Mouse (Mus musculus) brain, embryonic 14.5 days (tissue): ENCODE results near the gene Rack1.

Experiments
- CTCF ChIP-seq: fragments of 200-500 bp; IDR thresholded peaks from 2 replicates; pipeline ENCODE4 v1.5.1; 2012; ENCODE audit warnings: inconsistent platforms, mild to moderate bottlenecking, moderate library complexity, borderline replicate concordance; ENCODE audit not compliant: insufficient read depth, insufficient read length; ENCODE audit errors: extremely low read depth
- POLR2A ChIP-seq: fragments of 200-500 bp; IDR thresholded peaks from 2 replicates; pipeline ENCODE4 v1.6.1; 2012; ENCODE audit warnings: mild to moderate bottlenecking, inconsistent platforms, borderline replicate concordance; ENCODE audit not compliant: poor library complexity, insufficient read depth, insufficient read length, severe bottlenecking; ENCODE audit errors: extremely low read depth

- TF ChIP-seq POLR2A, result no peak
- TF ChIP-seq CTCF, result no peak
Measured at GRCm38 (mm10) chr11:48787455-48788211, 12.5 kb upstream of the Rack1 start.
